Mouse (Mus musculus) ES-Bruce4 (cell line): Measurements from ENCODE around the gene Pik3r5.

Experiments used
- CTCF ChIP-seq: IDR thresholded peaks from one replicate; pipeline ENCODE4 v1.8.1; 2011; ENCODE audit warnings: low read depth, low read length
- POLR2A ChIP-seq: IDR thresholded peaks from one replicate; pipeline ENCODE4 v1.8.1; 2011; ENCODE audit warnings: low read length; ENCODE audit not compliant: insufficient read depth

- TF ChIP-seq CTCF: no peak
- no peak for TF ChIP-seq POLR2A
These were observed 43.3 kb upstream of the Pik3r5 start for GRCm38 (mm10) chr11:68388655-68389015.
